In genomic region chr12:56697785-56698184, GRCm38 (mm10) we compare ENCODE assay signal across 13 mouse cellular contexts. TPM values are rescaled to one million over a fixed set of nuclear protein-coding genes. Genes with fewer than 3 reads are reported as not detected.
A peak's percentile ranks its signal among the peaks of the same experiment; 100 is the strongest.
DNase-seq lines count a peak whose midpoint lies in the region; ATAC-seq and TF ChIP-seq lines count a peak whose summit lies in the region.
"Had no signal": no experiment of that assay in that cellular context is flagged by ENCODE, and none has a peak within 500 bp of the region (broad histone marks: within the 10 kb centered on the region; RNA-seq: fewer than 3 reads in every experiment).

No protein-coding gene starts in this region.

- H3K9me3 ChIP-seq in heart, embryonic 13.5 days, result no peaks in the 10 kb centered on the region
- H3K9me3 ChIP-seq in lung, embryonic 15.5 days, result no peaks in the 10 kb centered on the region
- no peaks in the 10 kb centered on the region for H3K9me3 ChIP-seq in stomach, embryonic 14.5 days (ENCODE audit: control insufficient read depth, low read depth, low read length)
- H3K9me3 ChIP-seq: forebrain, embryonic 15.5 days; liver, embryonic 13.5 days had no signal

- 2% methylated on average over 12 of the region's 12 CpGs for WGBS in heart, embryonic 13.5 days
- 2% methylated on average over 12 of the region's 12 CpGs for WGBS in lung, embryonic 15.5 days
- 2% methylated on average over 12 of the region's 12 CpGs for WGBS in stomach, embryonic 14.5 days

- H3K4me2 ChIP-seq in heart, embryonic 13.5 days, result peak overlapping the region; percentile 76
- peak overlapping the region; percentile 62; the same call in 1 of the 2 replicates for H3K4me2 ChIP-seq in lung, embryonic 15.5 days
- H3K4me2 ChIP-seq in stomach, embryonic 14.5 days (replicated peaks; ENCODE audit: low read depth, low read length), result peak overlapping the region; percentile 45
- H3K4me2 ChIP-seq: forebrain, embryonic 15.5 days had no signal

- H3K9ac ChIP-seq in heart, embryonic 13.5 days, result no peak overlapping the region
- no peak overlapping the region for H3K9ac ChIP-seq in lung, embryonic 15.5 days
- no peak overlapping the region for H3K9ac ChIP-seq in stomach, embryonic 14.5 days (replicated peaks; ENCODE audit: low read depth, low read length)
- H3K9ac ChIP-seq: forebrain, embryonic 15.5 days; liver, embryonic 13.5 days had no signal

- peaks cover 28% of the 10 kb centered on the region for H3K4me1 ChIP-seq in heart, embryonic 13.5 days
- H3K4me1 ChIP-seq in lung, embryonic 15.5 days, result peaks cover 31% of the 10 kb centered on the region
- no peaks in the 10 kb centered on the region for H3K4me1 ChIP-seq in embryonic fibroblast, embryonic 13.5 days (ENCODE audit: control insufficient read depth, insufficient read depth, low read length)
- 0 out of 2 replicates have a peak, but pooled peaks cover 4% of the 10 kb centered on the region for H3K4me1 ChIP-seq in stomach, embryonic 14.5 days (ENCODE audit: control insufficient read depth, insufficient read depth, low read length)

- no peak for ATAC-seq in heart, embryonic 13.5 days (ENCODE audit: extremely low read depth, insufficient number of reproducible peaks, low FRiP score, low TSS enrichment)
- ATAC-seq in lung, embryonic 15.5 days (ENCODE audit: borderline replicate concordance, extremely low read depth, low FRiP score, low TSS enrichment), result no peak
- no peak for ATAC-seq in stomach, embryonic 14.5 days (ENCODE audit: insufficient number of reproducible peaks, insufficient read depth, low FRiP score, low read depth)
- ATAC-seq: forebrain, embryonic 15.5 days; midbrain, embryonic 16.5 days had no signal

- no peak overlapping the region for H3K27ac ChIP-seq in heart, embryonic 13.5 days (replicated peaks)
- no peak overlapping the region for H3K27ac ChIP-seq in lung, embryonic 15.5 days
- no peak overlapping the region for H3K27ac ChIP-seq in embryonic fibroblast, embryonic 13.5 days (ENCODE audit: insufficient read depth, low read length)
- no peak overlapping the region for H3K27ac ChIP-seq in stomach, embryonic 14.5 days (ENCODE audit: low read length)
- H3K27ac ChIP-seq: forebrain, embryonic 15.5 days; liver, embryonic 13.5 days had no signal

- no peaks in the 10 kb centered on the region for H3K36me3 ChIP-seq in heart, embryonic 13.5 days
- H3K36me3 ChIP-seq in lung, embryonic 15.5 days, result no peaks in the 10 kb centered on the region
- no peaks in the 10 kb centered on the region for H3K36me3 ChIP-seq in stomach, embryonic 14.5 days (ENCODE audit: control insufficient read depth, insufficient read depth, low read length)
- H3K36me3 ChIP-seq: forebrain, embryonic 15.5 days; liver, embryonic 13.5 days had no signal

- TF ChIP-seq CTCF in embryonic fibroblast, embryonic 13.5 days (IDR thresholded peaks at IDR 0.05; ENCODE audit: borderline replicate concordance, insufficient read depth, low read length), result no peak

- intact Hi-C loops in heart, postnatal 14 days (cut with DNase I), result loop anchor here (5.0 kb wide), 1 partner anchor 840 kb away; no protein-coding TSS in a partner anchor

- DNase-seq in heart, postnatal 14 days, result no peak
- DNase-seq in lung, postnatal 14 days, result no peak
- no peak for DNase-seq in layer of hippocampus, adult 9-11 months
- no peak for DNase-seq in spleen, postnatal 4 days (ENCODE audit: low spot score in 2 of 2)
- DNase-seq: cerebellum, adult 9-11 months; gastrocnemius, postnatal 36 days; liver, embryonic 13.5 days had no signal

- no peak for TF ChIP-seq POLR2A in embryonic fibroblast, embryonic 13.5 days (IDR thresholded peaks at IDR 0.05; ENCODE audit: low read depth, low read length)

- H3K4me3 ChIP-seq in heart, embryonic 13.5 days, result peak overlapping the region; percentile 53
- H3K4me3 ChIP-seq in lung, embryonic 15.5 days, result peak overlapping the region; percentile 33; the same call in 1 of the 2 replicates
- peak overlapping the region; percentile 60 for H3K4me3 ChIP-seq in embryonic fibroblast, embryonic 13.5 days (ENCODE audit: insufficient read depth, low read length)
- H3K4me3 ChIP-seq in stomach, embryonic 14.5 days (ENCODE audit: low read depth, low read length), result peak overlapping the region; percentile 28
- H3K4me3 ChIP-seq: forebrain, embryonic 15.5 days had no signal

- peaks cover 95% of the 10 kb centered on the region for H3K27me3 ChIP-seq in heart, embryonic 13.5 days (replicated peaks)
- peaks cover 94% of the 10 kb centered on the region for H3K27me3 ChIP-seq in lung, embryonic 15.5 days
- peaks cover 73% of the 10 kb centered on the region for H3K27me3 ChIP-seq in stomach, embryonic 14.5 days (ENCODE audit: control insufficient read depth, insufficient read depth, low read length)

RNA-seq across cellular contexts. Expression of gene Pax9, which starts 6.2 kb away (rescaled TPM):
- polyA plus RNA-seq in heart, embryonic 13.5 days (2015; fragmentation: Nextera tagmentation; extraction: Ambion mirVana), result 0.08 and 0.28 TPM in 2 replicates
- total RNA-seq in heart, postnatal 14 days (2021), result under 1 TPM; 0.22 to 0.24 TPM
- polyA plus RNA-seq in lung, embryonic 15.5 days (2015; fragmentation: Nextera tagmentation; extraction: Ambion mirVana), result 0.67 and 0.90 TPM in 2 replicates
- 3.0 and 3.5 TPM in 2 replicates for polyA plus RNA-seq in embryonic fibroblast, embryonic 13.5 days (2011; ENCODE audit: insufficient read length, low read depth, missing spikeins)
- polyA plus RNA-seq in stomach, embryonic 14.5 days (2014; fragmentation: Nextera tagmentation; extraction: Ambion mirVana), result 2.3 and 3.8 TPM in 2 replicates
- polyA plus RNA-seq: forebrain, embryonic 15.5 days; midbrain, embryonic 16.5 days had no signal
